Mouse (Mus musculus): ENCODE measurements around the gene 1500011B03Rik.

DNA sequence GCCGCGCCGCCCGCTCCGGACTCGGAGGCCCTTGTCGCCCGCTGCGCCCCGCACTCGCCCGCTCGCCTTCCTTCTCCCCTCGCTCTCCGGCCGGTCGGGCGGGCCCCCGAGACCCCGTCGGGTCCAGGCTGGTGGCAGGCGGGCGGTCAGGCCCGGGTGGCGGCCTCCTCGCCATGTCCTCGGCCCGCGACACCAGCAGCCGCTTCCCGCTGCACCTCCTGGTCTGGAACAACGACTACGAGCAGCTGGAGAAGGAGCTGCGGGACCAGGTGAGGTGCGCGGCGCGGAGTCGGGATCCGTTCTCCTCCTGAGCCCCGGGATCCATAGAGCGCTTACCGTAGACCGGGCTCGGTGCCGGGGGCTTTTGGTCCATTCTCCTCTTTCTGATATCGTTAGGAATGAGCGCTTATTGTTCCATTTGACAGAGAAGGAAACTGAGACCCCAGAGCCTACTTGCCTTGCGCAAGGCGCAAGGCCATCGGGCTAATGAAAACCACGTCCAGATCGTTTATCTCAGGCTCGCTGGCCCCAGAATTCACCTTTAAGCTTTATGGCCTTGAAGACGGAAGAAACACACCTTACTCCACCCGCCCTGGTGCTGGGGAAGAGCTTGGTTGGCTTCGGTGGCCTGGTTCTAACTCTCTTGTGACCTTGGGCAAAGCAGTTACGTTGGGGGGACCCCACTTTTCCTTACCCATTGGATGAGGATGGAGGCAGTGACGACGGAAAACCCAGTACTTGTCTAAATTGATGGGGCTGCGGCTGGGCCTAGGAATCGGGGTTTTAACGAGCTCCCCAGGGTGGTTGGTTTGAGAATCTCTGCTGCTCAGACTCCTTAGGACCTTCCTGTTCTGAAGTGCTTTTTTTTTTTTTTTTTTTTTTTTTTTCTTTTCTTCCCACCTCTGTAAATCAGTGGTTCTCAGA is 48.0 kb downstream of the 1500011B03Rik start, which contains the start of gene Git2:
- no peak for TF ChIP-seq CTCF (IDR thresholded peaks at IDR 0.05; ENCODE audit: low read depth, low read length)
- TF ChIP-seq POLR2AphosphoS5 (IDR thresholded peaks at IDR 0.05; ENCODE audit: insufficient replicate concordance, low read depth, low read length): no peak
- TF ChIP-seq TAL1 (conservative IDR thresholded peaks at IDR 0.05; ENCODE audit: low read depth, low read length): no peak
- TF ChIP-seq GATA1 (IDR thresholded peaks at IDR 0.05; ENCODE audit: borderline replicate concordance, low read length): no peak
- TF ChIP-seq GATA2 (IDR thresholded peaks at IDR 0.05; ENCODE audit: borderline replicate concordance, low read depth, low read length): no peak

Measured in G1E (cell line).